Mouse (Mus musculus): ENCODE data around the gene Lypd3. TPM values are rescaled to one million over a fixed set of nuclear protein-coding genes. Genes with fewer than 3 reads are reported as not detected.
"Not testable (repeated sequence)": the region's sequence is repeated elsewhere in the genome, so short reads cannot be mapped to it uniquely, and the experiment has no call there.

The Lypd3 gene
- polyA plus RNA-seq, 1 experiment from 2014 or later, result 0.13 TPM

DNA sequence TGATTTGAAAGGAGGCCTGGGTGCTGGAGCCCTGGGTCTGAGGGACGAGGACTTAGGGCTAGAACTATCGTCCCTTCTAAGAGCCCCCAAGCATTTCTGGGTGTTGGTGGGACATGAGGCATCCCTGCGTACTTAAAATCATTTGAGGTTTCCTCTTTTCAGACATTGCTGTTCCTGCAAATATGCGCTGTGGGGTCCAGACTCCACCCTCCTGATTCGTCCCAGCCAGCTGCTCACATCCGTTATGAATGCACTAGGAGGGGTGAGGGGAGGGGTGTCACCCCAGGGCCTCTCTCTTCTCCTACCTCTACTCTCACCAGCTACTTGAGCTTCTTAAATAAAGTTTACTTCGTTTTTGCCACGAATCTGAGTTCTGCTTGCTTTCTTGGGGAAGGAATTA lies 27.8 kb upstream of the Lypd3 start:
- Histone ChIP-seq H3K9me3 (ENCODE audit: control insufficient read depth, low read length) (no peaks in the 10 kb centered on the region), H3K27me3 (ENCODE audit: control insufficient read depth, insufficient read depth, low read length) (peaks cover 40% of the 10 kb centered on the region), H3K9ac (replicated peaks; ENCODE audit: low read length) (no peak overlapping the region), H3K27ac (replicated peaks; ENCODE audit: low read depth, low read length) (no peak overlapping the region), H3K4me2 (ENCODE audit: low read length) (no peak overlapping the region), H3K4me1 (ENCODE audit: control insufficient read depth, insufficient read depth, low read length) (peaks cover 10% of the 10 kb centered on the region; the same call in 1 of the 2 replicates), H3K36me3 (ENCODE audit: control insufficient read depth, insufficient read depth, low read length) (no peaks in the 10 kb centered on the region), H3K4me3 (replicated peaks; ENCODE audit: low read depth, low read length) (no peak overlapping the region)
- ATAC-seq (ENCODE audit: low FRiP score, low TSS enrichment) (no peak), DNase-seq (no peak)
- WGBS, result 76% methylated on average over 8 of the region's 8 CpGs

DNA sequence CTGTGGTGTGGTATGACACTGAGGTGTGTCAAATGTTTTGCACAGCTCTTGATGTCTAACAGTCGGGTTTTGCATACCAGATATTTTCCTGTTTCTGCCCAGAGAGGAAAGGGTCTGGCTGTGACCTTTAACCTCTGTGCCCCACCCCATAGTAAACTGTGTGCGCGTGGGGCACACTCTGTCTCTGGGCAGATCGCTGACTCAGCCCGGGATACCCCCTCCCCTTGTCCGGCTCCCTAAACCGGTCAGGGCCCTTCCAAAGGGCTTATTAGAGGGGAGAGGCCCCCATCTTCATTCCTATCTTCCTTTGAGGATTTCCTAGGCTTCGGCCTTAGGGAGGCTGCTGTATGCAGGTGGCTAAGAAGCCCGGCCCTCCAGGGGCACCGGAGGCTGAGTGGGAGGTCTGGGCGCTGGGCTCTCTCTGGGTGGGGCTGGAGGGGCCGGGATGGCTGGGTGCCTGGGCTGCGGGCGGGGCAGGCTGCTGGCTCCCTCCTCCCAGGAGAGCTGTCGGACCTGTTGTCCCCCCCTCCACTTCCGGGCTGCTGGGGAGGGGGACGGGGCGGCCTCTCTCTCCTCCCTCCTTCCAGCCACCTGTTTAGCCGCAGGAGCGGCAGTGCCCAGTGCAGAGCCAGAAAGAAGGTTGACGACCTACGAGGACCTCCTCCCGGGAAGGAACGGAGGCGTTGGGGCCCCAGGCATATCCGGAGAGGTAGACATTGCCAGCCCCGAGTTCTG lies 26.0 kb upstream of the Lypd3 start, which contains the start of gene Phldb3:
Gene Phldb3 (plus strand): TSS at position 620 of the 735 bp plus-strand sequence.
- Histone ChIP-seq H3K9me3 (ENCODE audit: control insufficient read depth, low read length) (no peaks in the 10 kb centered on the region), H3K4me3 (replicated peaks; ENCODE audit: low read depth, low read length) (peak within 1 kb of the TSS; percentile 23), H3K4me2 (ENCODE audit: low read length) (peak within 1 kb of the TSS; percentile 45), H3K27ac (replicated peaks; ENCODE audit: low read depth, low read length) (no peak within 1 kb of the TSS), H3K36me3 (ENCODE audit: control insufficient read depth, insufficient read depth, low read length) (no peaks in the 10 kb centered on the region), H3K4me1 (ENCODE audit: control insufficient read depth, insufficient read depth, low read length) (peaks cover 10% of the 10 kb centered on the region; the same call in 1 of the 2 replicates), H3K27me3 (ENCODE audit: control insufficient read depth, insufficient read depth, low read length) (peaks cover 42% of the 10 kb centered on the region), H3K9ac (replicated peaks; ENCODE audit: low read length) (no peak within 1 kb of the TSS)
- WGBS, result 5% methylated on average over 27 of the region's 27 CpGs
- ATAC-seq (ENCODE audit: low FRiP score, low TSS enrichment), result no peak
- DNase-seq, result no peak

DNA sequence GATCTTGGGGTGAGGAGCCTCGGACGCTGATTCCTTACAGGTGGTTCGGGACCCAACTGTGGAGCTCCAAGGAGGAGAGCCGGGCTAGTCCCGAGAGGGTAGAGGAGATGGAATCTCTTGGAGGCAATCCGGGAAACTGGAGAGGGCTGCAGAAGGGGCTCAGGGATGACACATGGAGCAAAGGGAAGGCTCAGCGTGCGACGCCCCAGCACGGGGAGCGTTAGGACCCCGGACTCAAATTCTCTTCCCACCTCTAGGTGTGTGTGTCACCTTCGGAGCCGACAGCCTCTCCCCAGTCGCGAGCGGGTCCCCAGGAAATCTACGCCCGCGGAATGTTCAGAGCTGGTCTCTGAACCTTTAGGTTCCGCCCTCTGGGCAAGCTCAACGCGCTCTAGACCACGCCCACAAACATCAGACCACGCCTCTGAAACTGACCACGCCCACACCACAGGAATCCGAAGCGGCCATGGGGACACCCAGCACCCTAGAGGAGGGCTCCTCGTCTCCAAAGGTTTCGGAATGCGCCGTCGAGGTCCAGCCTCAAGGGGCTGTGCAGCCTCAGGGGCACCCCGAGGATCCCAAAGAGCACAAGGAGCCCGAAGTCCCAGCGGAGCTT lies 25.4 kb upstream of the Lypd3 start:
- ATAC-seq (ENCODE audit: low FRiP score, low TSS enrichment), result peak; percentile 64; the same call in 1 of the 2 replicates
- H3K36me3 ChIP-seq (ENCODE audit: control insufficient read depth, insufficient read depth, low read length), result no peaks in the 10 kb centered on the region
- peaks cover 10% of the 10 kb centered on the region; the same call in 1 of the 2 replicates for H3K4me1 ChIP-seq (ENCODE audit: control insufficient read depth, insufficient read depth, low read length)
- no peaks in the 10 kb centered on the region for H3K9me3 ChIP-seq (ENCODE audit: control insufficient read depth, low read length)
- peak; percentile 67 for DNase-seq
- no peak overlapping the region for H3K27ac ChIP-seq (replicated peaks; ENCODE audit: low read depth, low read length)
- H3K4me2 ChIP-seq (ENCODE audit: low read length), result peak overlapping the region; percentile 45
- under 1% methylated on average over 36 of the region's 36 CpGs for WGBS
- peaks cover 42% of the 10 kb centered on the region for H3K27me3 ChIP-seq (ENCODE audit: control insufficient read depth, insufficient read depth, low read length)
- peak overlapping the region; percentile 23 for H3K4me3 ChIP-seq (replicated peaks; ENCODE audit: low read depth, low read length)
- H3K9ac ChIP-seq (replicated peaks; ENCODE audit: low read length), result no peak overlapping the region

DNA sequence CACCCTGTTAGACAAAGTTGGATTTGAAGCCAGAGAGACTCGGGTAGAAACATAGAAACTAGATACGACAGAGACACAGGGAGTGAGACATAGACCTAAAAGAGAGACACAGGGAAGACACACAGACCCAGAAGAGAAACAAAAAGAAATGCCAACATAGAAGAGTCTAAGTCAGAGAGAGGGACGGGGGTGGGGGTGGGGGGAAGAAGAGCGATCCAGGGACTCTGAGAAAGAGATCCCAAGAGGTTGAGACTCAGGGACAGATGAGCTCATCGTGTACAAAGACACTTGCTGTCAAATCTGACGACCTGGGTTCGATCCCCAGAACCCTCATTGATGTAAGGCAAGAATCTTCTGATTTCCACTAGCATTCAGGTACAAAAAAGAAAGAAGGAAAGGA lies 24.6 kb upstream of the Lypd3 start:
- H3K4me3 ChIP-seq (replicated peaks; ENCODE audit: low read depth, low read length), result no peak overlapping the region
- whole genome bisulfite sequencing, result 15% methylated on average over 7 of the region's 7 CpGs
- no peak for DNase-seq

DNA sequence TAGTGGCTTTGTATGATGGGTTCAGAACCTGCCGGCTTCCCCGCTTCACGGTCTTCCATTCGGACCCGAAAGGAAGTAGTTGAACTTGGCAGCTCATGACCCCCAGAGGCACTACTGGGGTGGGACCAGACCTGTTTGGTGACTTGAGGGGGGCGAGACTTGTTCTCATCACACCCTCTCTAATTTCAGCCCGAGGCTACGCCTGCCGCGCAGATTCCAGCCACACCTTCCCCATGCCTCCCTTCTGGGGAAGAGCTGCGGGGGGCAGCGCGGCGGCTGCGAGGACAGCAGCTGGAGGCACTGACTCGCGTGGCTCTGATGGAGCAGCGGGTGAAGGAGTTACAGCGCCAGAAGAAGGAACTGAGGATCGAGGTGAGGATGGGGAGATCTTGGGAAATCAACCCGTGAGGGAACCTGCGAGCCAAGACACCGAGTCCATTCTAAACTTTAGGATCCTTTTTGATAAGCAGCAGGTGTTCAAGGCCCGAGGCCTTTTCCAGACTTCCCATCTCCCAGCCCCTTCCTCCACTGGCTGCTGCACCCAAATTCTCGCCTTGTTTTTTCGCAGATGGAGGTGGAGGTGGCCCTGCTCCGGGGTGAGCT lies 23.9 kb upstream of the Lypd3 start:
- H3K36me3 ChIP-seq (ENCODE audit: control insufficient read depth, insufficient read depth, low read length), result no peaks in the 10 kb centered on the region
- no peaks in the 10 kb centered on the region for H3K9me3 ChIP-seq (ENCODE audit: control insufficient read depth, low read length)
- no peak overlapping the region for H3K9ac ChIP-seq (replicated peaks; ENCODE audit: low read length)
- peak overlapping the region; percentile 6; the same call in 1 of the 2 replicates for H3K4me2 ChIP-seq (ENCODE audit: low read length)
- H3K27me3 ChIP-seq (ENCODE audit: control insufficient read depth, insufficient read depth, low read length), result peaks cover 42% of the 10 kb centered on the region
- ATAC-seq (ENCODE audit: low FRiP score, low TSS enrichment) (no peak), DNase-seq (no peak)
- WGBS, result 4% methylated on average over 27 of the region's 27 CpGs
- no peak overlapping the region for H3K4me3 ChIP-seq (replicated peaks; ENCODE audit: low read depth, low read length)
- peaks cover 10% of the 10 kb centered on the region; the same call in 1 of the 2 replicates for H3K4me1 ChIP-seq (ENCODE audit: control insufficient read depth, insufficient read depth, low read length)
- no peak overlapping the region for H3K27ac ChIP-seq (replicated peaks; ENCODE audit: low read depth, low read length)

More for the DNA sequence above, 24.6 kb upstream of the Lypd3 start:
- H3K4me2 ChIP-seq (ENCODE audit: low read length), result no peak overlapping the region; the same call in 1 of the 2 replicates
- H3K27me3 ChIP-seq (ENCODE audit: control insufficient read depth, insufficient read depth, low read length), result peaks cover 42% of the 10 kb centered on the region
- no peaks in the 10 kb centered on the region for H3K36me3 ChIP-seq (ENCODE audit: control insufficient read depth, insufficient read depth, low read length)
- no peak overlapping the region for H3K9ac ChIP-seq (replicated peaks; ENCODE audit: low read length)
- no peaks in the 10 kb centered on the region for H3K9me3 ChIP-seq (ENCODE audit: control insufficient read depth, low read length)
- H3K27ac ChIP-seq (replicated peaks; ENCODE audit: low read depth, low read length), result no peak overlapping the region
- ATAC-seq (ENCODE audit: low FRiP score, low TSS enrichment), result no peak
- H3K4me1 ChIP-seq (ENCODE audit: control insufficient read depth, insufficient read depth, low read length), result peaks cover 10% of the 10 kb centered on the region; the same call in 1 of the 2 replicates

DNA sequence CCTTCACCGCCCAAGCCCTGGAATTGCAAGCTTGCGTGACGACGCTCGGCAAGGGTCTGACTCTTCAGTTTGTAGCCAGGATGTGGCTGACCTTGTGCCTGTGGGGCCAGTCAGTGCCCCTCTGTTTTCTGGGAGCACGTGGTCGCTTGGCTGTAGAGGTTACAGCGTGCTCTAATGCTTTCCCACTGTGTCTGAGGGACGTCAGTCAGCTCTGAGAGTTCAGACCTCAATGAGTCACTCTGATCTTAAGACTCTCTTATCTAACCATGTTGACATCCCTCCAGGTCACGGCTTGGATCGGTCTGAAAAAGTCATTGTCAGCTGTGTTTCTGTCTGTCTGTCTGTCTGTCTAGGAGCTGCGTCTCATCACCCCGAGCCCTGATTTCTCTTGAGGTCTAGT lies 21.5 kb upstream of the Lypd3 start:
- H3K36me3 ChIP-seq (ENCODE audit: control insufficient read depth, insufficient read depth, low read length), result no peaks in the 10 kb centered on the region
- no peak overlapping the region for H3K9ac ChIP-seq (replicated peaks; ENCODE audit: low read length)
- ATAC-seq (ENCODE audit: low FRiP score, low TSS enrichment), result no peak
- H3K27me3 ChIP-seq (ENCODE audit: control insufficient read depth, insufficient read depth, low read length), result peaks cover 38% of the 10 kb centered on the region
- 76% methylated on average over 13 of the region's 13 CpGs for WGBS
- H3K4me3 ChIP-seq (replicated peaks; ENCODE audit: low read depth, low read length), result no peak overlapping the region
- peaks cover 10% of the 10 kb centered on the region; the same call in 1 of the 2 replicates for H3K4me1 ChIP-seq (ENCODE audit: control insufficient read depth, insufficient read depth, low read length)
- H3K9me3 ChIP-seq (ENCODE audit: control insufficient read depth, low read length), result no peaks in the 10 kb centered on the region
- DNase-seq, result no peak
- no peak overlapping the region for H3K4me2 ChIP-seq (ENCODE audit: low read length)
- no peak overlapping the region for H3K27ac ChIP-seq (replicated peaks; ENCODE audit: low read depth, low read length)

DNA sequence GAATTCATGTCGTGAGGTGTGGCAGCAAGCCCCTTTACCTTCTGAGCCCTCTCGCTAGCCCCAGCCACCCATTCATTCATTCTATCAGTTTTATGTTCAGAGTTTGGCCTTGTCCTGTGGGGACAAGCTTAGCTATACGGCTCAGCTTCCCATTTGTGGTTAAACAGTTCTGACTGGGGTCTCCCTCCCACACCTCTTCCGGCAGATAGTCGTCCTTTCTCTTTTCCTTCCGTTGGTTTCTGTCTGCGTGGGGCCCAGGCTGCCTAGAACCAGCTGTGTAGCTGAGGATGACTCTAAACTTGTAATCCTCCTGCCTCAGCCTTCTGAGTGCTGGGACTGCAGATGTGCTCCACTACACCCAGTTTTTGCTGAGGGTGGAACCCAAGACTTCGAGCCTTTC lies 18.6 kb upstream of the Lypd3 start:
- 86% methylated on average over 8 of the region's 8 CpGs for WGBS
- Histone ChIP-seq H3K27me3 (ENCODE audit: control insufficient read depth, insufficient read depth, low read length) (peaks cover 10% of the 10 kb centered on the region), H3K4me2 (ENCODE audit: low read length) (no peak overlapping the region), H3K27ac (replicated peaks; ENCODE audit: low read depth, low read length) (no peak overlapping the region), H3K4me1 (ENCODE audit: control insufficient read depth, insufficient read depth, low read length) (0 out of 2 replicates have a peak, but pooled peaks cover 2% of the 10 kb centered on the region), H3K9ac (replicated peaks; ENCODE audit: low read length) (no peak overlapping the region), H3K9me3 (ENCODE audit: control insufficient read depth, low read length) (no peaks in the 10 kb centered on the region), H3K36me3 (ENCODE audit: control insufficient read depth, insufficient read depth, low read length) (no peaks in the 10 kb centered on the region), H3K4me3 (replicated peaks; ENCODE audit: low read depth, low read length) (no peak overlapping the region)
- DNase-seq (no peak), ATAC-seq (ENCODE audit: low FRiP score, low TSS enrichment) (no peak)

DNA sequence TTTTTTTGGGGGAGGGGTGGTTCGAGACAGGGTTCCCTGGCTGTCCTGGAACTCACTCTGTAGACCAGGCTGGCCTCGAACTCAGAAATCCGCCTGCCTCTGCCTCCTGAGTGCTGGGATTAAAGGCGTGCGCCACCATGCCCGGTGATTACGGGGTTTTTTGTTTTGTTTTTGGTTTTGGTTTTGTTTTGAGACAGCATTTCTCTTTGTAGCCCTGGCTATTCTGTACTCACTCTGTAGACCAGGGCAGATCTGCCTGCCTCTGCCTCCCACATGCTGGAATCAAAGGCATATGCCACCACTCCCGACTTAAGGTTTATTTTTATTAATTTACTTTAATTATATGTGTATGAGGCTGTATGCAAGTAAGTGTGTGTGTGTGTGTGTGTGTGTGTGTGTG lies 18.0 kb upstream of the Lypd3 start:
- 92% methylated on average over 8 of the region's 8 CpGs for WGBS
- H3K9ac ChIP-seq (replicated peaks; ENCODE audit: low read length); H3K9me3 ChIP-seq (ENCODE audit: control insufficient read depth, low read length): not testable (repeated sequence)

More for the DNA sequence above, 18.0 kb upstream of the Lypd3 start:
- not testable (repeated sequence) for H3K27me3 ChIP-seq (ENCODE audit: control insufficient read depth, insufficient read depth, low read length); H3K36me3 ChIP-seq (ENCODE audit: control insufficient read depth, insufficient read depth, low read length); H3K4me2 ChIP-seq (ENCODE audit: low read length); ATAC-seq (ENCODE audit: low FRiP score, low TSS enrichment); H3K4me1 ChIP-seq (ENCODE audit: control insufficient read depth, insufficient read depth, low read length); H3K27ac ChIP-seq (replicated peaks; ENCODE audit: low read depth, low read length); H3K4me3 ChIP-seq (replicated peaks; ENCODE audit: low read depth, low read length); DNase-seq
